Mouse (Mus musculus): Measurements from ENCODE around the gene Olfr339.
"Not testable (repeated sequence)": the region's sequence is repeated elsewhere in the genome, so short reads cannot be mapped to it uniquely, and the experiment has no call there.

GRCm38 (mm10) chr2:36415174-36415573 is 3.6 kb upstream of the Olfr339 start:
- not testable (repeated sequence) for TF ChIP-seq CTCF, EP300 (IDR thresholded peaks at IDR 0.05)
